Mouse (Mus musculus) mouse embryonic stem cell (cell line): Measurements from ENCODE around the gene Cdcp1.

Experiments
- in situ Hi-C, 2 experiments: fragments of 300-500 bp; cut with MboI; formaldehyde crosslinking; loops; 1 replicate in 1 of 2; 3 replicates in 1 of 2; pipeline ENCODE4 v1.14.3; 2019 to 2020; ENCODE audit warnings: low sequenced_read_pairs in 2 of 2, low pct_unique_long_range_greater_than_20kb in 1 of 2, mixed read lengths in 1 of 2; ENCODE audit not compliant: unreplicated experiment in 1 of 2

The Cdcp1 gene

DNA sequence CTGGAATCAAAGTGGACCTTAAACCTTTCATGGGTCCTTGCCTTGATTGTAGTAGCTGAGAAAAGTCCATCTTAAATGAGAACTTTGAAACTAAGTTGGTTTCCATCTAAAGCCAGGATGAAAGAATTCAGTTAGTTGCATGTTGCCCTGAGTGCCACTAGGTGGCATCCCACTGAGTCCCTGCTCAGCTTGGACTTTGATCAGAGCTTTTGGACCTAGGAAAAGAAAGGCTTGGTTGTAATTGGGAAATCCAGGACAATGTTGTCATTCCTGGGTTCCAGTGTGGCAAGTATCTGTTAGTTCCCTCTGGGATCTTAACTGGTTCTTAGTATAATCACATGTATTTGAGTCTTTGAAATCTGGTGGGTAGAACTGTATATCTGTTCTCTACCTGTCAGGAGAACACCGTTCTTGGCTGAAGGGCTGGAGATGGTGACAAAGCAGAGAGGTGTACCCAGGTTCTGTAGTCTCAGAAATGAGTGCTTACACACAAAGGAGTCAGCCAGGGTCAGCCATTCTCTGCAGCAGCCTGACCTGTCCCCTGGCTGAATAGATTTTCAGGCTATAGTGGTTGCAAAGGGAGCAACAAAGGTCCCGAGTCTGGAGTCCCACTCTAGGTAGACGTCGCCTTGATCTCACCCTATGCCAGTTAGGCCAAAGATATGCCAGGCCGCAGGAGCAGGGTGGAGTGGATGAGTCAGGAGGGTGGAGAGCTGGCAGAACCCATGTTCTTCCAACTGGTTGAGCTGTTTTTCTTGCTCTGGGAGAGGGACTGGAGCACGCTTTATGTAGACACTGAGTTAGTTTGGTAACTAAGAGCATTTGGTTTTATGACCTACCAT is 92.0 kb downstream of the Cdcp1 start:
- in situ Hi-C loops, result no loop called here

DNA sequence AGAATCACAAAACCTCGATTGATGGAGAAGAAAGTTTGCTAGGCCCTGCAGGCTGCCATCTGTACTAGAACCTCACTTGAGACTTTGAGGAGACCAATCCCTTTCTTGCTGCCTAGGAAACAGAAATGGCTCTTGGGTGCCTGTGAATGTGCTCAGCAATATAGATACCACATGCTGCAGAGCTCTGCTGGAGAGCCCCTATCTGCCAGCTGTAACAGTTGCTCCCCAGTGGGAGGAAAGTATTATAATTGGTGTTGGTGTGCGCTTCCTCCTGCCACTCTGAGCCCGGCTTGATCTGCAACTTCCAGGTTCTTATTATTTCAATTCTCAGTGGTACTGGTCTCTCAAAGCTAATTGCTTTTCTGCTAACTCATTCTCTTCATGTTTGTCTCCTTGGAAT is 92.8 kb downstream of the Cdcp1 start:
- in situ Hi-C loops, result no loop called here
